Comparison of ENCODE assay signal across 14 mouse cellular contexts in genomic region chr7:67230221-67230620, GRCm38 (mm10). TPM values are rescaled to one million over a fixed set of nuclear protein-coding genes. Genes with fewer than 3 reads are reported as not detected.
DNase-seq lines count a peak whose midpoint lies in the region; ATAC-seq lines count a peak whose summit lies in the region.
"Had no signal": no experiment of that assay in that cellular context is flagged by ENCODE, and none has a peak within 500 bp of the region (broad histone marks: within the 10 kb centered on the region; RNA-seq: fewer than 3 reads in every experiment).

No protein-coding gene starts in this region.

- no peak overlapping the region for H3K27ac ChIP-seq in embryonic facial prominence, embryonic 14.5 days (replicated peaks; ENCODE audit: low read depth, low read length)
- no peak overlapping the region for H3K27ac ChIP-seq in embryonic facial prominence, embryonic 10.5 days (replicated peaks)
- peak overlapping the region; percentile 95 for H3K27ac ChIP-seq in heart, embryonic 16.5 days (ENCODE audit: low read length)
- H3K27ac ChIP-seq: limb, embryonic 13.5 days had no signal

- DNase-seq in embryonic facial prominence, embryonic 14.5 days (ENCODE audit: low spot score): peak; percentile 40
- no peak for DNase-seq in embryonic facial prominence, embryonic 10.5 days (ENCODE audit: low spot score)
- peak; percentile 30 for DNase-seq in retina, postnatal 1 day
- no peak for DNase-seq in retina, embryonic 14.5 days (ENCODE audit: low spot score)
- peak; percentile 47 for DNase-seq in testis, postnatal 10 days (ENCODE audit: low spot score)
- no peak for DNase-seq in spleen, adult 18-20 months
- no peak for DNase-seq in spleen, postnatal 36 days (ENCODE audit: low spot score in 2 of 2)
- DNase-seq: B cell, adult 2 months; kidney, adult 18-20 months; right cerebral cortex, adult 18-20 months had no signal

- no peaks in the 10 kb centered on the region for H3K4me1 ChIP-seq in embryonic facial prominence, embryonic 14.5 days (ENCODE audit: control insufficient read depth, insufficient read depth, low read length)
- no peaks in the 10 kb centered on the region for H3K4me1 ChIP-seq in embryonic facial prominence, embryonic 10.5 days
- H3K4me1 ChIP-seq in heart, embryonic 16.5 days (ENCODE audit: control insufficient read depth, insufficient read depth, low read length): peaks cover 45% of the 10 kb centered on the region

- no peak for ATAC-seq in embryonic facial prominence, embryonic 14.5 days (ENCODE audit: low read depth)
- peak; percentile 79 for ATAC-seq in heart, embryonic 16.5 days (replicated peaks; ENCODE audit: extremely low read depth, insufficient read depth, low FRiP score)
- ATAC-seq: Patski had no signal

- no peak overlapping the region for H3K4me3 ChIP-seq in embryonic facial prominence, embryonic 14.5 days (ENCODE audit: low read depth, low read length)
- no peak overlapping the region for H3K4me3 ChIP-seq in embryonic facial prominence, embryonic 10.5 days
- H3K4me3 ChIP-seq in heart, embryonic 16.5 days (ENCODE audit: low read length): no peak overlapping the region
- H3K4me3 ChIP-seq: limb, embryonic 13.5 days; megakaryocyte, embryonic 14.5 days had no signal

- no peak overlapping the region for H3K9ac ChIP-seq in embryonic facial prominence, embryonic 14.5 days (ENCODE audit: low read depth, low read length)
- H3K9ac ChIP-seq in heart, embryonic 16.5 days (ENCODE audit: low read length): no peak overlapping the region; the same call in 1 of the 2 replicates
- H3K9ac ChIP-seq: limb, embryonic 13.5 days had no signal

- peaks cover 50% of the 10 kb centered on the region for H3K36me3 ChIP-seq in embryonic facial prominence, embryonic 14.5 days (ENCODE audit: control insufficient read depth, insufficient read depth, low read length)
- H3K36me3 ChIP-seq in embryonic facial prominence, embryonic 10.5 days (replicated peaks): peaks cover 42% of the 10 kb centered on the region
- peaks cover 32% of the 10 kb centered on the region for H3K36me3 ChIP-seq in heart, embryonic 16.5 days (ENCODE audit: control insufficient read depth, insufficient read depth)

- H3K4me2 ChIP-seq in embryonic facial prominence, embryonic 14.5 days (ENCODE audit: low read depth, low read length): no peak overlapping the region
- H3K4me2 ChIP-seq in heart, embryonic 16.5 days (ENCODE audit: low read depth, low read length): peak overlapping the region; percentile 27
- H3K4me2 ChIP-seq: limb, embryonic 13.5 days had no signal

- no peaks in the 10 kb centered on the region for H3K9me3 ChIP-seq in embryonic facial prominence, embryonic 14.5 days (ENCODE audit: control insufficient read depth, low read length)
- H3K9me3 ChIP-seq in embryonic facial prominence, embryonic 10.5 days: no peaks in the 10 kb centered on the region
- no peaks in the 10 kb centered on the region for H3K9me3 ChIP-seq in heart, embryonic 16.5 days (replicated peaks; ENCODE audit: control insufficient read depth, low read length)
- H3K9me3 ChIP-seq: limb, embryonic 13.5 days; megakaryocyte, embryonic 14.5 days had no signal

- no peaks in the 10 kb centered on the region for H3K27me3 ChIP-seq in embryonic facial prominence, embryonic 14.5 days (replicated peaks; ENCODE audit: control insufficient read depth, insufficient read depth, low read length)
- no peaks in the 10 kb centered on the region for H3K27me3 ChIP-seq in embryonic facial prominence, embryonic 10.5 days (replicated peaks; ENCODE audit: low read depth, poor library complexity, severe bottlenecking)
- H3K27me3 ChIP-seq in heart, embryonic 16.5 days (ENCODE audit: control insufficient read depth, insufficient read depth, low read length): no peaks in the 10 kb centered on the region
- H3K27me3 ChIP-seq: limb, embryonic 13.5 days; megakaryocyte, embryonic 14.5 days; Patski had no signal

- WGBS in embryonic facial prominence, embryonic 14.5 days: 79% methylated on average over 3 of the region's 3 CpGs
- WGBS in embryonic facial prominence, embryonic 10.5 days: 91% methylated on average over 3 of the region's 3 CpGs
- 26% methylated on average over 3 of the region's 3 CpGs for WGBS in heart, embryonic 16.5 days

RNA-seq across cellular contexts. Expression of gene Lysmd4, which starts 7.9 kb away (rescaled TPM):
- polyA plus RNA-seq in embryonic facial prominence, embryonic 14.5 days (2014; fragmentation: Nextera tagmentation; extraction: Ambion mirVana): 13.4 and 13.7 TPM in 2 replicates
- 14.0 and 14.3 TPM in 2 replicates for polyA plus RNA-seq in embryonic facial prominence, embryonic 10.5 days (2016; fragmentation: Nextera tagmentation; extraction: Ambion mirVana)
- polyA plus RNA-seq in heart, embryonic 16.5 days (2015; fragmentation: Nextera tagmentation; extraction: Ambion mirVana): 15.7 and 15.8 TPM in 2 replicates

Comparison
In these comparisons a context has a peak if more than half of its experiments do, and no peak if none do; other contexts are left out.
1. DNase-seq: peak in embryonic facial prominence, embryonic 14.5 days (single experiment), retina, postnatal 1 day (single experiment) and testis, postnatal 10 days (single experiment); none in embryonic facial prominence, embryonic 10.5 days (single experiment), retina, embryonic 14.5 days (single experiment), spleen, adult 18-20 months (0 of 2) and spleen, postnatal 36 days (0 of 2).